Mouse (Mus musculus) testis, postnatal 14 days (tissue): ENCODE data around the gene Hs6st2.
A peak's percentile ranks its signal among the peaks of the same experiment; 100 is the strongest.

Experiments used
- DNase-seq: peaks from one replicate; pipeline ENCODE4 v3.0.0; 2021; ENCODE audit warnings: low spot score

The Hs6st2 gene

GRCm38 (mm10) chrX:51681756-51682155, at the start of gene Hs6st2:
TSS of gene Hs6st2 (minus strand) at chrX:51681856.
- no peak for DNase-seq

GRCm38 (mm10) chrX:51714086-51714745, 32.6 kb upstream of the Hs6st2 start:
- no peak for DNase-seq

- DNase-seq = peak; percentile 57
Measured at GRCm38 (mm10) chrX:51712996-51713395, 31.3 kb upstream of the Hs6st2 start.

- DNase-seq = no peak
Measured at GRCm38 (mm10) chrX:51702823-51703222, 21.2 kb upstream of the Hs6st2 start.

- no peak for DNase-seq
Measured at GRCm38 (mm10) chrX:51699079-51699478, 17.4 kb upstream of the Hs6st2 start.

GRCm38 (mm10) chrX:51686048-51686949, 4.6 kb upstream of the Hs6st2 start:
- DNase-seq = no peak

GRCm38 (mm10) chrX:51684336-51685056, 2.8 kb upstream of the Hs6st2 start:
- no peak for DNase-seq

- peak; percentile 38 for DNase-seq
Measured at GRCm38 (mm10) chrX:51681170-51681667, 437 bp downstream of the Hs6st2 start.

GRCm38 (mm10) chrX:51680428-51681169, 1.1 kb downstream of the Hs6st2 start:
- peak; percentile 48 for DNase-seq

- DNase-seq = peak; percentile 5
Measured at GRCm38 (mm10) chrX:51679601-51680427, 1.8 kb downstream of the Hs6st2 start.

GRCm38 (mm10) chrX:51658236-51658635, 23.4 kb downstream of the Hs6st2 start:
- no peak for DNase-seq

- no peak for DNase-seq
Measured at GRCm38 (mm10) chrX:51642661-51643257, 38.9 kb downstream of the Hs6st2 start.

- DNase-seq = no peak
Measured at GRCm38 (mm10) chrX:51635756-51636155, 45.9 kb downstream of the Hs6st2 start.

- DNase-seq = no peak
Measured at GRCm38 (mm10) chrX:51631376-51631775, 50.3 kb downstream of the Hs6st2 start.

GRCm38 (mm10) chrX:51614384-51615004, 67.2 kb downstream of the Hs6st2 start:
- DNase-seq = no peak

- DNase-seq = no peak
Measured at GRCm38 (mm10) chrX:51610743-51611142, 70.9 kb downstream of the Hs6st2 start.

- no peak for DNase-seq
Measured at GRCm38 (mm10) chrX:51606231-51606863, 75.3 kb downstream of the Hs6st2 start.

- DNase-seq = no peak
Measured at GRCm38 (mm10) chrX:51592751-51593150, 88.9 kb downstream of the Hs6st2 start.

- no peak for DNase-seq
Measured at GRCm38 (mm10) chrX:51590448-51591010, 91.1 kb downstream of the Hs6st2 start.
